Mouse (Mus musculus) T-cell, adult 66 days (primary cell): Measurements from ENCODE around the gene Btn2a2. TPM values are rescaled to one million over a fixed set of nuclear protein-coding genes. Genes with fewer than 3 reads are reported as not detected.

ENCODE experiments used
- total RNA-seq, 2 experiments: library from RNA; stranded (reverse); gene quantifications; 3 replicates in 1 of 2; 4 replicates in 1 of 2; pipeline ENCODE4 v1.2.4; 2023

The Btn2a2 gene
- not detected for total RNA-seq

GRCm38 (mm10) chr13:23488400-23489322 lies at the start of gene Btn2a2:
TSS of gene Btn2a2 (minus strand) at chr13:23488857.

GRCm38 (mm10) chr13:23535137-23536075 lies 46.7 kb upstream of the Btn2a2 start, which contains the start of gene Hist1h3g:
TSS of gene Hist1h3g (plus strand) at chr13:23535422.

GRCm38 (mm10) chr13:23533560-23534367 lies 45.1 kb upstream of the Btn2a2 start, which contains the start of gene Hist1h2af:
TSS of gene Hist1h2af (plus strand) at chr13:23533906.

GRCm38 (mm10) chr13:23530901-23531875 lies 42.5 kb upstream of the Btn2a2 start, which contains the start of gene Hist1h4h:
TSS of gene Hist1h4h (plus strand) at chr13:23531050.

GRCm38 (mm10) chr13:23465600-23466109 lies 23.0 kb downstream of the Btn2a2 start, which contains the start of gene Btn1a1:
TSS of gene Btn1a1 (minus strand) at chr13:23465901.

Other genes with a start within 250 kb of the Btn2a2 start
- gene Vmn1r223, start 241.7 kb downstream of the Btn2a2 start, total RNA-seq: not detected
- gene Zfp322a, start 119.6 kb downstream of the Btn2a2 start, total RNA-seq: 10 to 100 TPM; 20.0 to 22.2 TPM
- 10 to 100 TPM; 19.1 to 21.9 TPM for gene Abt1, start 65.0 kb downstream of the Btn2a2 start, total RNA-seq
- not detected for gene Btn1a1, start 23.0 kb downstream of the Btn2a2 start, total RNA-seq
- 100 to 1,000 TPM; 263 to 347 TPM for gene Hist1h4h, start 42.2 kb upstream of the Btn2a2 start, total RNA-seq
- gene Hist1h2af, start 45.0 kb upstream of the Btn2a2 start, total RNA-seq: 10 to 100 TPM; 25.3 to 89.5 TPM
- 10 to 100 TPM; 15.6 to 26.1 TPM for gene Hist1h3g, start 46.6 kb upstream of the Btn2a2 start, total RNA-seq
- 10 to 100 TPM in 1 of 2 experiments, 1 to 10 TPM in 1; 7.0 to 13.4 TPM for gene Hist1h2bh, start 54.5 kb upstream of the Btn2a2 start, total RNA-seq
- 10 to 100 TPM; 62.8 to 92.1 TPM for gene Hist1h3f, start 55.2 kb upstream of the Btn2a2 start, total RNA-seq
- gene Hist1h4f, start 62.8 kb upstream of the Btn2a2 start, total RNA-seq: 100 to 1,000 TPM in 1 of 2 experiments, 10 to 100 TPM in 1; 83.0 to 211 TPM
- gene Hist1h1d, start 64.4 kb upstream of the Btn2a2 start, total RNA-seq: 10 to 100 TPM in 1 of 2 experiments, 1 to 10 TPM in 1; 7.2 to 15.8 TPM
- gene Hist1h3e, start 73.5 kb upstream of the Btn2a2 start, total RNA-seq: 100 to 1,000 TPM; 113 to 162 TPM
- gene Hist1h2ae, start 82.4 kb upstream of the Btn2a2 start, total RNA-seq: 10 to 100 TPM; 10.2 to 27.9 TPM
- 100 to 1,000 TPM; 171 to 249 TPM for gene Hist1h2bg, start 82.5 kb upstream of the Btn2a2 start, total RNA-seq
- 100 to 1,000 TPM in 1 of 2 experiments, 10 to 100 TPM in 1; 79.7 to 145 TPM for gene Hist1h2bf, start 85.3 kb upstream of the Btn2a2 start, total RNA-seq
- gene Hist1h2ad, start 85.5 kb upstream of the Btn2a2 start, total RNA-seq: 1 to 10 TPM in 1 of 2 experiments, not detected in 1; 10.0 TPM
- 10 to 100 TPM in 1 of 2 experiments, 1 to 10 TPM in 1; 4.9 to 12.6 TPM for gene Hist1h3d, start 86.9 kb upstream of the Btn2a2 start, total RNA-seq
- 100 to 1,000 TPM; 122 to 174 TPM for gene Hist1h4d, start 92.7 kb upstream of the Btn2a2 start, total RNA-seq
- 10 to 100 TPM; 16.7 to 27.0 TPM for gene Hist1h2be, start 132.3 kb upstream of the Btn2a2 start, total RNA-seq
- gene Hist1h1e, start 133.7 kb upstream of the Btn2a2 start, total RNA-seq: 100 to 1,000 TPM; 103 to 169 TPM
- 10 to 100 TPM; 10.3 to 12.2 TPM for gene Hist1h2ac, start 195.1 kb upstream of the Btn2a2 start, total RNA-seq
- 10 to 100 TPM in 1 of 2 experiments, 1 to 10 TPM in 1; 8.2 to 15.2 TPM for gene Hist1h2bc, start 195.3 kb upstream of the Btn2a2 start, total RNA-seq
- gene Hist1h1t, start 207.0 kb upstream of the Btn2a2 start, total RNA-seq: not detected
- gene Hist1h4c, start 209.6 kb upstream of the Btn2a2 start, total RNA-seq: 100 to 1,000 TPM; 113 to 135 TPM
- 1 to 10 TPM; 1.4 to 2.5 TPM for gene Hfe, start 222.0 kb upstream of the Btn2a2 start, total RNA-seq
- 100 to 1,000 TPM; 569 to 655 TPM for gene Hist1h1c, start 250.0 kb upstream of the Btn2a2 start, total RNA-seq